ENCODE assay signal across 8 mouse cellular contexts in genomic region chr8:70302358-70302890, GRCm38 (mm10). TPM values are rescaled to one million over a fixed set of nuclear protein-coding genes. Genes with fewer than 3 reads are reported as not detected.
DNase-seq lines count a peak whose midpoint lies in the region; ATAC-seq lines count a peak whose summit lies in the region.

Gene Ddx49, minus strand, starts transcription at chr8:70302489.
Gene Cope, plus strand, starts transcription at chr8:70302518.

- peaks cover 61% of the 10 kb centered on the region for H3K36me3 ChIP-seq in heart, embryonic 14.5 days (ENCODE audit: control insufficient read depth, insufficient read depth, low read length)
- peaks cover 59% of the 10 kb centered on the region for H3K36me3 ChIP-seq in liver, embryonic 13.5 days
- no peaks in the 10 kb centered on the region; the same call in none of the 2 replicates for H3K36me3 ChIP-seq in stomach, embryonic 16.5 days (ENCODE audit: control insufficient read depth, insufficient read depth, low read length)

- H3K9me3 ChIP-seq in heart, embryonic 14.5 days (ENCODE audit: control insufficient read depth, low read length), result no peaks in the 10 kb centered on the region
- H3K9me3 ChIP-seq in liver, embryonic 13.5 days (replicated peaks), result no peaks in the 10 kb centered on the region
- H3K9me3 ChIP-seq in stomach, embryonic 16.5 days (replicated peaks; ENCODE audit: control insufficient read depth, low read length), result no peaks in the 10 kb centered on the region

- peak within 1 kb of the TSS; percentile 98 for H3K9ac ChIP-seq in heart, embryonic 14.5 days (ENCODE audit: low read length)
- peak within 1 kb of the TSS; percentile 90 for H3K9ac ChIP-seq in liver, embryonic 13.5 days
- peak within 1 kb of the TSS; percentile 80 for H3K9ac ChIP-seq in stomach, embryonic 16.5 days (ENCODE audit: low read length)

- under 1% methylated on average over 40 of the region's 40 CpGs for WGBS in heart, embryonic 14.5 days
- under 1% methylated on average over 40 of the region's 40 CpGs for WGBS in liver, embryonic 13.5 days (ENCODE audit: insufficient replicate concordance)
- under 1% methylated on average over 40 of the region's 40 CpGs for WGBS in stomach, embryonic 16.5 days

- peak within 1 kb of the TSS; percentile 92 to 96 for H3K4me3 ChIP-seq in heart, embryonic 14.5 days (ENCODE audit: control insufficient read depth in 1 of 2, insufficient read depth in 1 of 2, low read depth in 1 of 2, low read length in 2 of 2)
- peak within 1 kb of the TSS; percentile 90 for H3K4me3 ChIP-seq in liver, embryonic 13.5 days (replicated peaks)
- H3K4me3 ChIP-seq in stomach, embryonic 16.5 days (replicated peaks; ENCODE audit: low read length), result peak within 1 kb of the TSS; percentile 68

- peak within 1 kb of the TSS; percentile 95 for H3K4me2 ChIP-seq in heart, embryonic 14.5 days (ENCODE audit: low read length)
- peak within 1 kb of the TSS; percentile 91 for H3K4me2 ChIP-seq in liver, embryonic 13.5 days
- H3K4me2 ChIP-seq in stomach, embryonic 16.5 days (ENCODE audit: low read depth, low read length), result peak within 1 kb of the TSS; percentile 76

- H3K4me1 ChIP-seq in heart, embryonic 14.5 days (ENCODE audit: control insufficient read depth in 2 of 2, insufficient read depth in 2 of 2, low read length in 2 of 2), result peaks cover 8 to 17% of the 10 kb centered on the region in 2 experiments
- H3K4me1 ChIP-seq in liver, embryonic 13.5 days (replicated peaks), result peaks cover 34% of the 10 kb centered on the region
- peaks cover 12% of the 10 kb centered on the region for H3K4me1 ChIP-seq in stomach, embryonic 16.5 days (ENCODE audit: control insufficient read depth, insufficient read depth, low read length)

- peak; percentile 95 for ATAC-seq in CD4-positive, CD25-positive, alpha-beta regulatory T cell, adult 4 months
- ATAC-seq in heart, embryonic 14.5 days (ENCODE audit: insufficient number of reproducible peaks, insufficient read depth, low FRiP score, low read depth), result peak; percentile 83
- ATAC-seq in liver, embryonic 13.5 days (ENCODE audit: low read depth), result peak; percentile 90
- ATAC-seq in stomach, embryonic 16.5 days (ENCODE audit: insufficient read depth, low FRiP score), result peak; percentile 90

- H3K27ac ChIP-seq in heart, embryonic 14.5 days (replicated peaks in 1 of 2; ENCODE audit: control insufficient read depth in 1 of 2, insufficient read depth in 1 of 2, low read depth in 2 of 2, low read length in 2 of 2), result peak within 1 kb of the TSS; percentile 60 to 77
- peak within 1 kb of the TSS; percentile 74 for H3K27ac ChIP-seq in liver, embryonic 13.5 days
- H3K27ac ChIP-seq in stomach, embryonic 16.5 days (ENCODE audit: low read length), result peak within 1 kb of the TSS; percentile 82

- peak; percentile 82 for DNase-seq in c-Kit-negative CD71-positive TER-119-positive erythroid progenitor cells, embryonic 14.5 days (ENCODE audit: low read depth, low spot score)
- DNase-seq in fibroblast of lung, adult 2 months (ENCODE audit: low read depth), result peak; percentile 86
- DNase-seq in kidney, postnatal 14 days, result peak; percentile 96
- peak; percentile 83 for DNase-seq in liver, embryonic 13.5 days
- DNase-seq in neural tube, embryonic 10.5 days (ENCODE audit: extremely low spot score, low spot score), result peak; percentile 98

- no peaks in the 10 kb centered on the region for H3K27me3 ChIP-seq in heart, embryonic 14.5 days (ENCODE audit: control insufficient read depth, insufficient read depth, low read length)
- H3K27me3 ChIP-seq in liver, embryonic 13.5 days, result no peaks in the 10 kb centered on the region
- H3K27me3 ChIP-seq in stomach, embryonic 16.5 days (ENCODE audit: control insufficient read depth, insufficient read depth, low read length), result no peaks in the 10 kb centered on the region

RNA-seq across cellular contexts. Expression of gene Ddx49, which starts in this region (rescaled TPM):
- polyA plus RNA-seq in CD4-positive, CD25-positive, alpha-beta regulatory T cell, adult 4 months (2017; shearing (Covaris generic)), result 10 to 100 TPM; 57.8 to 74.2 TPM
- polyA plus RNA-seq in heart, embryonic 14.5 days (2014; fragmentation: Nextera tagmentation; extraction: Ambion mirVana), result 28.9 and 33.7 TPM in 2 replicates
- 32.4 and 34.1 TPM in 2 replicates for polyA plus RNA-seq in liver, embryonic 13.5 days (2015; fragmentation: Nextera tagmentation; extraction: Ambion mirVana)
- polyA plus RNA-seq in stomach, embryonic 16.5 days (2015; fragmentation: Nextera tagmentation; extraction: Ambion mirVana), result 48.8 and 50.4 TPM in 2 replicates

RNA-seq across cellular contexts. Expression of gene Cope, which starts in this region (rescaled TPM):
- 100 to 1,000 TPM; 321 to 359 TPM for polyA plus RNA-seq in CD4-positive, CD25-positive, alpha-beta regulatory T cell, adult 4 months (2017; shearing (Covaris generic))
- polyA plus RNA-seq in heart, embryonic 14.5 days (2014; fragmentation: Nextera tagmentation; extraction: Ambion mirVana), result 294 and 319 TPM in 2 replicates
- polyA plus RNA-seq in liver, embryonic 13.5 days (2015; fragmentation: Nextera tagmentation; extraction: Ambion mirVana), result 170 and 197 TPM in 2 replicates
- 354 and 410 TPM in 2 replicates for polyA plus RNA-seq in stomach, embryonic 16.5 days (2015; fragmentation: Nextera tagmentation; extraction: Ambion mirVana)

Comparison
In these comparisons a context has a peak if more than half of its experiments do, and no peak if none do; other contexts are left out.
1. Peak in every context shown above with its lines: DNase-seq, ATAC-seq, H3K4me3 ChIP-seq and H3K27ac ChIP-seq.